Mouse (Mus musculus): ENCODE measurements around the gene Aph1b. TPM values are rescaled to one million over a fixed set of nuclear protein-coding genes. Genes with fewer than 3 reads are reported as not detected.

The Aph1b gene
- polyA plus RNA-seq, 1 experiment from 2014 or later, result 12.2 TPM

GRCm38 (mm10) chr9:66736551-66736950 is 58.7 kb downstream of the Aph1b start:
- no peak overlapping the region for H3K27ac ChIP-seq
- ATAC-seq (ENCODE audit: insufficient number of reproducible peaks, insufficient read depth, low FRiP score, low TSS enrichment), result no peak

GRCm38 (mm10) chr9:66736016-66736415 is 59.3 kb downstream of the Aph1b start:
- Histone ChIP-seq H3K9ac (no peak overlapping the region), H3K9me3 (no peaks in the 10 kb centered on the region), H3K27ac (no peak overlapping the region), H3K4me2 (replicated peaks) (no peak overlapping the region), H3K4me3 (no peak overlapping the region), H3K4me1 (0 out of 2 replicates have a peak, but pooled peaks cover 6% of the 10 kb centered on the region), H3K27me3 (no peaks in the 10 kb centered on the region), H3K36me3 (no peaks in the 10 kb centered on the region)
- 88% methylated on average over 3 of the region's 3 CpGs for WGBS
- ATAC-seq (ENCODE audit: insufficient number of reproducible peaks, insufficient read depth, low FRiP score, low TSS enrichment), result no peak

More at GRCm38 (mm10) chr9:66736551-66736950, 58.7 kb downstream of the Aph1b start:
- H3K4me3 ChIP-seq, result no peak overlapping the region
- WGBS, result 94% methylated on average over 2 of the region's 2 CpGs
- no peaks in the 10 kb centered on the region for H3K9me3 ChIP-seq
- no peaks in the 10 kb centered on the region for H3K27me3 ChIP-seq
- H3K9ac ChIP-seq, result no peak overlapping the region
- 0 out of 2 replicates have a peak, but pooled peaks cover 6% of the 10 kb centered on the region for H3K4me1 ChIP-seq
- H3K36me3 ChIP-seq, result no peaks in the 10 kb centered on the region
- H3K4me2 ChIP-seq (replicated peaks), result no peak overlapping the region

GRCm38 (mm10) chr9:66735122-66735521 is 60.2 kb downstream of the Aph1b start:
- Histone ChIP-seq H3K27ac (no peak overlapping the region), H3K4me3 (no peak overlapping the region), H3K36me3 (no peaks in the 10 kb centered on the region), H3K4me1 (0 out of 2 replicates have a peak, but pooled peaks cover 6% of the 10 kb centered on the region), H3K4me2 (replicated peaks) (no peak overlapping the region), H3K27me3 (no peaks in the 10 kb centered on the region), H3K9me3 (no peaks in the 10 kb centered on the region), H3K9ac (no peak overlapping the region)
- ATAC-seq (ENCODE audit: insufficient number of reproducible peaks, insufficient read depth, low FRiP score, low TSS enrichment), result no peak
- WGBS, result 88% methylated on average over 2 of the region's 2 CpGs

- H3K9ac ChIP-seq, result no peak overlapping the region
- no peaks in the 10 kb centered on the region for H3K27me3 ChIP-seq
- no peak for ATAC-seq (ENCODE audit: insufficient number of reproducible peaks, insufficient read depth, low FRiP score, low TSS enrichment)
- no peaks in the 10 kb centered on the region for H3K36me3 ChIP-seq
- H3K4me2 ChIP-seq (replicated peaks), result no peak overlapping the region
- WGBS, result 86% methylated on average over 6 of the region's 6 CpGs
- no peak overlapping the region for H3K27ac ChIP-seq
- no peak overlapping the region for H3K4me3 ChIP-seq
- H3K4me1 ChIP-seq, result 0 out of 2 replicates have a peak, but pooled peaks cover 6% of the 10 kb centered on the region
- no peaks in the 10 kb centered on the region for H3K9me3 ChIP-seq
Measured at GRCm38 (mm10) chr9:66734568-66734967, 60.7 kb downstream of the Aph1b start.

GRCm38 (mm10) chr9:66732791-66733691 is 62.2 kb downstream of the Aph1b start:
- ATAC-seq (ENCODE audit: insufficient number of reproducible peaks, insufficient read depth, low FRiP score, low TSS enrichment), result no peak
- no peak overlapping the region for H3K9ac ChIP-seq
- 0 out of 2 replicates have a peak, but pooled peaks cover 6% of the 10 kb centered on the region for H3K4me1 ChIP-seq
- no peak overlapping the region for H3K4me3 ChIP-seq
- H3K4me2 ChIP-seq (replicated peaks), result no peak overlapping the region
- H3K27ac ChIP-seq, result no peak overlapping the region
- no peaks in the 10 kb centered on the region for H3K9me3 ChIP-seq
- H3K27me3 ChIP-seq, result no peaks in the 10 kb centered on the region
- WGBS, result 50% methylated on average over 15 of the region's 15 CpGs
- no peaks in the 10 kb centered on the region for H3K36me3 ChIP-seq

- H3K4me1 ChIP-seq, result peaks cover 17% of the 10 kb centered on the region; the same call in 1 of the 2 replicates
- H3K27me3 ChIP-seq, result no peaks in the 10 kb centered on the region
- WGBS, result 71% methylated on average over 7 of the region's 7 CpGs
- no peak overlapping the region for H3K4me3 ChIP-seq
- H3K9me3 ChIP-seq, result no peaks in the 10 kb centered on the region
- no peak for ATAC-seq (ENCODE audit: insufficient number of reproducible peaks, insufficient read depth, low FRiP score, low TSS enrichment)
- no peak overlapping the region for H3K4me2 ChIP-seq (replicated peaks)
- no peaks in the 10 kb centered on the region for H3K36me3 ChIP-seq
- H3K9ac ChIP-seq, result no peak overlapping the region
- no peak overlapping the region for H3K27ac ChIP-seq
Measured at GRCm38 (mm10) chr9:66731284-66731683, 64.0 kb downstream of the Aph1b start.

- WGBS, result 48% methylated on average over 3 of the region's 3 CpGs
- Histone ChIP-seq H3K9me3 (no peaks in the 10 kb centered on the region), H3K4me3 (no peak overlapping the region), H3K4me2 (replicated peaks) (no peak overlapping the region), H3K27ac (no peak overlapping the region), H3K4me1 (peaks cover 19% of the 10 kb centered on the region; the same call in 1 of the 2 replicates), H3K27me3 (no peaks in the 10 kb centered on the region), H3K36me3 (no peaks in the 10 kb centered on the region), H3K9ac (no peak overlapping the region)
- no peak for ATAC-seq (ENCODE audit: insufficient number of reproducible peaks, insufficient read depth, low FRiP score, low TSS enrichment)
Measured at GRCm38 (mm10) chr9:66730556-66730955, 64.7 kb downstream of the Aph1b start.

- WGBS, result 70% methylated on average over 7 of the region's 7 CpGs
- ATAC-seq (ENCODE audit: insufficient number of reproducible peaks, insufficient read depth, low FRiP score, low TSS enrichment), result no peak
- no peak overlapping the region for H3K27ac ChIP-seq
- no peaks in the 10 kb centered on the region for H3K36me3 ChIP-seq
- H3K9me3 ChIP-seq, result no peaks in the 10 kb centered on the region
- H3K4me3 ChIP-seq, result no peak overlapping the region
- no peak overlapping the region for H3K9ac ChIP-seq
- H3K4me2 ChIP-seq (replicated peaks), result no peak overlapping the region
- peaks cover 25% of the 10 kb centered on the region; the same call in 1 of the 2 replicates for H3K4me1 ChIP-seq
- no peaks in the 10 kb centered on the region for H3K27me3 ChIP-seq
Measured at GRCm38 (mm10) chr9:66727333-66727732, 68.0 kb downstream of the Aph1b start.

GRCm38 (mm10) chr9:66725591-66725990 is 69.7 kb downstream of the Aph1b start:
- 81% methylated on average over 3 of the region's 3 CpGs for WGBS
- Histone ChIP-seq H3K27ac (no peak overlapping the region), H3K4me2 (replicated peaks) (no peak overlapping the region), H3K9me3 (no peaks in the 10 kb centered on the region), H3K4me3 (no peak overlapping the region), H3K27me3 (no peaks in the 10 kb centered on the region), H3K9ac (no peak overlapping the region), H3K36me3 (no peaks in the 10 kb centered on the region), H3K4me1 (peaks cover 27% of the 10 kb centered on the region; the same call in 1 of the 2 replicates)
- ATAC-seq (ENCODE audit: insufficient number of reproducible peaks, insufficient read depth, low FRiP score, low TSS enrichment), result no peak

Other genes with a start within 250 kb of the Aph1b start
- 76.0 and 84.3 TPM in 2 replicates for gene Usp3, start 202.3 kb downstream of the Aph1b start, polyA plus RNA-seq (2016; fragmentation: Nextera tagmentation; extraction: Ambion mirVana)
- 5.1 and 7.9 TPM in 2 replicates for gene Car12, start 81.8 kb downstream of the Aph1b start, polyA plus RNA-seq (2016; fragmentation: Nextera tagmentation; extraction: Ambion mirVana)
- gene Gm10647, start 1.5 kb upstream of the Aph1b start, polyA plus RNA-seq (2016; fragmentation: Nextera tagmentation; extraction: Ambion mirVana), result 0.97 and 0.99 TPM in 2 replicates
- gene Aph1c, start 39.2 kb upstream of the Aph1b start, polyA plus RNA-seq (2016; fragmentation: Nextera tagmentation; extraction: Ambion mirVana), result 2.9 and 3.1 TPM in 2 replicates
- 22.0 and 23.7 TPM in 2 replicates for gene Rab8b, start 124.2 kb upstream of the Aph1b start, polyA plus RNA-seq (2016; fragmentation: Nextera tagmentation; extraction: Ambion mirVana)
- 620 and 633 TPM in 2 replicates for gene Rps27l, start 150.6 kb upstream of the Aph1b start, polyA plus RNA-seq (2016; fragmentation: Nextera tagmentation; extraction: Ambion mirVana)
- gene Lactb, start 180.0 kb upstream of the Aph1b start, polyA plus RNA-seq (2016; fragmentation: Nextera tagmentation; extraction: Ambion mirVana), result 10.2 and 10.7 TPM in 2 replicates

All from embryonic facial prominence, embryonic 12.5 days (tissue).